Mouse (Mus musculus) small intestine, adult 2 months (tissue): ENCODE results near the gene Timp3.

Source experiments
- CTCF ChIP-seq: fragments of 200-500 bp; IDR thresholded peaks from 2 replicates; pipeline ENCODE4 v1.5.1; 2012; ENCODE audit warnings: low read depth, mild to moderate bottlenecking, control low read depth, inconsistent platforms, low read length, moderate library complexity, mixed read lengths; ENCODE audit not compliant: insufficient replicate concordance, insufficient read length; ENCODE audit errors: extremely low read depth
- POLR2A ChIP-seq: fragments of 200-500 bp; IDR thresholded peaks from 2 replicates; pipeline ENCODE4 v1.6.1; 2012; ENCODE audit warnings: low read depth, mild to moderate bottlenecking, control low read depth, inconsistent platforms, low read length, moderate library complexity

GRCm38 (mm10) chr10:86384655-86385054 is 84.5 kb downstream of the Timp3 start:
- TF ChIP-seq POLR2A, result no peak
- TF ChIP-seq CTCF, result no peak
